Mouse (Mus musculus) CH12.LX (cell line): ENCODE measurements around the gene Hapln1. TPM values are rescaled to one million over a fixed set of nuclear protein-coding genes. Genes with fewer than 3 reads are reported as not detected.

Experiments used
- DNase-seq: peaks from one replicate; pipeline ENCODE4 v3.0.0-alpha.2; 2013; ENCODE audit errors: extremely low read depth
- H3K27ac ChIP-seq: 2 replicates; pipeline ENCODE4 v1.5.1; 2012; ENCODE audit warnings: low read depth, mild to moderate bottlenecking, control low read depth, moderate library complexity; ENCODE audit not compliant: insufficient read depth
- H3K27me3 ChIP-seq: replicated peaks from 2 replicates; pipeline ENCODE3; 2012; ENCODE audit warnings: inconsistent platforms
- H3K36me3 ChIP-seq, 2 experiments: replicated peaks in 1 of 2; 2 replicates each; pipeline versions ENCODE3 to v1.6.1; 2012; ENCODE audit warnings: inconsistent platforms in 1 of 2, low read length in 1 of 2, mild to moderate bottlenecking in 1 of 2, mixed read lengths in 1 of 2, moderate library complexity in 1 of 2; ENCODE audit not compliant: control insufficient read depth in 1 of 2, insufficient read depth in 1 of 2
- H3K4me1 ChIP-seq, 2 experiments: 2 replicates each; pipeline ENCODE4 v1.6.1; 2012; ENCODE audit warnings: inconsistent platforms in 1 of 2, moderate library complexity in 1 of 2; ENCODE audit not compliant: insufficient read depth in 2 of 2, control insufficient read depth in 1 of 2
- H3K4me2 ChIP-seq: 2 replicates; pipeline ENCODE4 v1.6.1; 2012; ENCODE audit warnings: low read depth, mild to moderate bottlenecking, control low read depth; ENCODE audit not compliant: poor library complexity, insufficient read depth, severe bottlenecking
- H3K4me3 ChIP-seq, 3 experiments: fragments of 150-350 bp in 1 of 3; sonication (generic) in 1 of 3; replicated peaks in 1 of 3; 2 replicates each; pipeline versions ENCODE3 to v1.5.1; 2011 to 2012; ENCODE audit warnings: low read depth in 2 of 3, low read length in 2 of 3, mild to moderate bottlenecking in 2 of 3, moderate library complexity in 2 of 3, control low read depth in 1 of 3, improper control_type of control experiment in 1 of 3, inconsistent platforms in 1 of 3, mixed read lengths in 1 of 3; ENCODE audit not compliant: poor library complexity in 1 of 3
- H3K79me2 ChIP-seq: replicated peaks from 2 replicates; pipeline ENCODE4 v1.6.1; 2012; ENCODE audit warnings: mild to moderate bottlenecking, moderate library complexity; ENCODE audit not compliant: control insufficient read depth, poor library complexity, insufficient read depth, severe bottlenecking; ENCODE audit errors: extremely low read depth
- H3K9ac ChIP-seq: 2 replicates; pipeline ENCODE4 v1.6.1; 2012; ENCODE audit warnings: low read depth, mild to moderate bottlenecking, control low read depth, moderate library complexity; ENCODE audit not compliant: insufficient read depth
- H3K9me3 ChIP-seq: replicated peaks from 2 replicates; pipeline ENCODE3; 2012; ENCODE audit warnings: low read length, inconsistent platforms, mixed read lengths
- BHLHE40 ChIP-seq: IDR thresholded peaks from 2 replicates; pipeline ENCODE4 v1.6.1; 2011; ENCODE audit warnings: mild to moderate bottlenecking, low read depth, low read length, improper control_type of control experiment
- CHD1 ChIP-seq: IDR thresholded peaks from 2 replicates; pipeline ENCODE4 v1.6.1; 2012; ENCODE audit warnings: low read depth, low read length, improper control_type of control experiment, inconsistent platforms
- CHD2 ChIP-seq: IDR thresholded peaks from 2 replicates; pipeline ENCODE4 v1.6.1; 2011; ENCODE audit warnings: low read length, improper control_type of control experiment
- CTCF ChIP-seq, 2 experiments: IDR thresholded peaks in 1 of 2; conservative IDR thresholded peaks in 1 of 2; 2 replicates each; pipeline ENCODE4 v1.5.1; 2011 to 2012; ENCODE audit warnings: low read depth in 2 of 2, low read length in 2 of 2, improper control_type of control experiment in 1 of 2, inconsistent platforms in 1 of 2, mild to moderate bottlenecking in 1 of 2, moderate library complexity in 1 of 2
- E2F4 ChIP-seq: IDR thresholded peaks from 2 replicates; pipeline ENCODE4 v1.6.1; 2011; ENCODE audit warnings: low read depth, low read length, improper control_type of control experiment; ENCODE audit not compliant: insufficient replicate concordance
- ELF1 ChIP-seq: IDR thresholded peaks from 2 replicates; pipeline ENCODE4 v1.6.1; 2014; ENCODE audit warnings: low read depth, mild to moderate bottlenecking, inconsistent platforms, low read length, improper control_type of control experiment
- EP300 ChIP-seq: IDR thresholded peaks from 2 replicates; pipeline ENCODE4 v1.6.1; 2011; ENCODE audit warnings: low read length, improper control_type of control experiment
- ETS1 ChIP-seq: conservative IDR thresholded peaks from 2 replicates; pipeline ENCODE4 v1.6.1; 2012; ENCODE audit warnings: low read depth, mild to moderate bottlenecking, inconsistent platforms, low read length, improper control_type of control experiment, moderate library complexity
- GABPA ChIP-seq: IDR thresholded peaks from 2 replicates; pipeline ENCODE4 v1.6.1; 2012; ENCODE audit warnings: low read depth, low read length, improper control_type of control experiment, inconsistent platforms; ENCODE audit not compliant: insufficient replicate concordance
- IRF4 ChIP-seq: IDR thresholded peaks from 2 replicates; pipeline ENCODE4 v1.6.1; 2014; ENCODE audit warnings: low read depth, mild to moderate bottlenecking, inconsistent platforms, low read length, improper control_type of control experiment
- JUND ChIP-seq: conservative IDR thresholded peaks from 2 replicates; pipeline ENCODE4 v1.6.1; 2011; ENCODE audit warnings: low read depth, low read length, improper control_type of control experiment
- KAT2A ChIP-seq: IDR thresholded peaks from 2 replicates; pipeline ENCODE4 v1.6.1; 2012; ENCODE audit warnings: low read length, improper control_type of control experiment, inconsistent platforms; ENCODE audit not compliant: insufficient replicate concordance
- MEF2A ChIP-seq: IDR thresholded peaks from 2 replicates; pipeline ENCODE4 v1.6.1; 2014; ENCODE audit warnings: low read depth, mild to moderate bottlenecking, inconsistent platforms, low read length, improper control_type of control experiment, borderline replicate concordance
- MXI1 ChIP-seq: IDR thresholded peaks from 2 replicates; pipeline ENCODE4 v1.6.1; 2011; ENCODE audit warnings: mild to moderate bottlenecking, low read depth, low read length, improper control_type of control experiment
- NRF1 ChIP-seq: IDR thresholded peaks from 2 replicates; pipeline ENCODE4 v1.6.1; 2014; ENCODE audit warnings: low read depth, mild to moderate bottlenecking, inconsistent platforms, low read length, improper control_type of control experiment, moderate library complexity
- POLR2A ChIP-seq: IDR thresholded peaks from 2 replicates; pipeline ENCODE4 v1.6.1; 2011; ENCODE audit warnings: low read depth, mild to moderate bottlenecking, improper control_type of control experiment, low read length
- RAD21 ChIP-seq: IDR thresholded peaks from 2 replicates; pipeline ENCODE4 v1.6.1; 2011; ENCODE audit warnings: low read depth, mild to moderate bottlenecking, low read length, improper control_type of control experiment, moderate library complexity
- RCOR1 ChIP-seq: conservative IDR thresholded peaks from 2 replicates; pipeline ENCODE4 v1.6.1; 2012; ENCODE audit warnings: low read depth, mild to moderate bottlenecking, inconsistent platforms, low read length, improper control_type of control experiment
- SMC3 ChIP-seq: IDR thresholded peaks from 2 replicates; pipeline ENCODE4 v1.6.1; 2011; ENCODE audit warnings: low read depth, low read length, improper control_type of control experiment
- TBP ChIP-seq: conservative IDR thresholded peaks from 2 replicates; pipeline ENCODE4 v1.6.1; 2011; ENCODE audit warnings: low read depth, low read length, improper control_type of control experiment
- USF1 ChIP-seq: IDR thresholded peaks from 2 replicates; pipeline ENCODE4 v1.6.1; 2014; ENCODE audit warnings: low read depth, mild to moderate bottlenecking, inconsistent platforms, low read length, improper control_type of control experiment
- USF2 ChIP-seq: conservative IDR thresholded peaks from 2 replicates; pipeline ENCODE4 v1.6.1; 2011; ENCODE audit warnings: low read depth, low read length, improper control_type of control experiment
- ZC3H11A ChIP-seq: IDR thresholded peaks from 2 replicates; pipeline ENCODE4 v1.6.1; 2012; ENCODE audit warnings: low read depth, mild to moderate bottlenecking, inconsistent platforms, low read length, improper control_type of control experiment
- ZKSCAN1 ChIP-seq: IDR thresholded peaks from 2 replicates; pipeline ENCODE4 v1.6.1; 2012; ENCODE audit warnings: low read depth, inconsistent platforms, low read length, improper control_type of control experiment, borderline replicate concordance
- ZMIZ1 ChIP-seq: IDR thresholded peaks from 2 replicates; pipeline ENCODE4 v1.6.1; 2012; ENCODE audit warnings: low read depth, mild to moderate bottlenecking, inconsistent platforms, low read length, improper control_type of control experiment
- dilution Hi-C: fragments of 300-500 bp; cut with MboI; formaldehyde crosslinking; loops from 2 replicates; pipeline ENCODE4 v1.14.3; 2020; ENCODE audit warnings: low sequenced_read_pairs; ENCODE audit not compliant: extremely low pct_unique_long_range_greater_than_20kb, extremely low pct_ligation_motif_present
- in situ Hi-C: fragments of 300-500 bp; cut with MboI; formaldehyde crosslinking; loops from 3 replicates; pipeline ENCODE4 v1.14.3; 2019; ENCODE audit warnings: low sequenced_read_pairs, low pct_ligation_motif_present, low pct_unique_long_range_greater_than_20kb, mixed read lengths
- polyA plus RNA-seq: library from polyadenylated mRNA; unstranded; fragments of >175 nt; gene quantifications from 2 replicates; pipeline ENCODE4 v1.2.1, GENCODE M21; 2012; ENCODE audit warnings: low read depth; ENCODE audit not compliant: insufficient read length
- total RNA-seq, 2 experiments: library from RNA; depleted of rRNA; stranded (reverse); fragments of 300-350 nt in 1 of 2; fragments of >200 nt in 1 of 2; gene quantifications; 2 replicates each; pipeline ENCODE4 v1.2.3; 2012 to 2014

The Hapln1 gene
- total and polyA plus RNA-seq, 3 experiments: 0.30 to 2.6 (median 0.46) TPM

DNA sequence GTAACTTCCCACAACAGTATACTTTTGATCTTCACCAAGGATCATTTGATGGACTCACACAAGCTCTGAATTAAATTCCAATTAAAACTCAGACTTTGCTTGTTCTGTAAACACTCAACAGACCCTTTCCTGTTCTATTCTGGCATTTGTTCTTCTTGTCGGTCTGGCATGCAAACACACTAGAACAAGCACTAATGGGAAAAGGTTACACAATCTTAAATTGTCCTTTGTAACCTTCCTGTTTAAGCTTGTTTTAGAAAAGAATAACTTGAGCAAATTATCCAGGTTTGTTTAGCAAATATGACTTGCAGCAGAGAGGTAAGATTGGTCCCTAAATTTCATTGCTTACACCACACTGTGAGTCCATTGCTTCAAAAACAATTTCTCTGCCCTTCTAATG is 113.2 kb downstream of the Hapln1 start:
- dilution Hi-C loops (no loop called here), in situ Hi-C loops (no loop called here)
- no peak for DNase-seq
- H3K9me3 ChIP-seq: no peaks in the 10 kb centered on the region
- no peak overlapping the region for H3K27ac ChIP-seq
- H3K27me3 ChIP-seq: no peaks in the 10 kb centered on the region
- no peak overlapping the region for H3K4me3 ChIP-seq
- no peaks in the 10 kb centered on the region for H3K79me2 ChIP-seq
- peaks cover 0 to 7% of the 10 kb centered on the region in 2 experiments; a peak in 2 of 4 replicates for H3K4me1 ChIP-seq
- H3K4me2 ChIP-seq: no peak overlapping the region
- TF ChIP-seq MEF2A (no peak), NRF1 (no peak), ZC3H11A (no peak), ZMIZ1 (no peak), ELF1 (no peak), CTCF (conservative IDR thresholded peaks at IDR 0.05 in 1 of 2, IDR thresholded peaks at IDR 0.05 in 1 of 2; ENCODE audit: low read depth in 2 of 2, low read length in 2 of 2) (no peak), POLR2A (no peak), E2F4 (no peak), JUND (no peak), EP300 (no peak), GABPA (no peak), CHD2 (no peak), SMC3 (no peak)
- no peaks in the 10 kb centered on the region for H3K36me3 ChIP-seq
- H3K9ac ChIP-seq: no peak overlapping the region

DNA sequence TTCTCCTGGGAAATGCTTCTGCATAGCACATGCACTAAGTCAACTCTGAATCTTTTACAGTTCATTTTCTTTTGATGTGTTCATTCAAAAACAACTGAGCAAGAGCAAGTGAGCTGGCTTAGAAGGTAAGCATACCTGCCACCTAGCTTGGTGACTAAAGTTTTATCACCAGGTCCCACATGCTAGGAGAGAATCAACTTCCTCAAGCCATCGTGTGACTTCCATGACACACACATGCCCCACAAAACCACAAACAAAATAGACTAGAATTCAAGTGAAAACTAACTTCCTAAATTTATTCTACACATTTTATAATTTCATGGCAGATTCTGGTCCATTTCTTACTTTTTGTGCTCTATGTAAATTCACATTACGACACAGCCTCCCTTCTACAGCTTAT is 113.7 kb downstream of the Hapln1 start:
- Histone ChIP-seq H3K27ac (no peak overlapping the region), H3K36me3 (no peaks in the 10 kb centered on the region), H3K4me2 (no peak overlapping the region), H3K4me1 (peaks cover 0 to 7% of the 10 kb centered on the region in 2 experiments; a peak in 2 of 4 replicates), H3K9me3 (no peaks in the 10 kb centered on the region), H3K9ac (no peak overlapping the region)
- TF ChIP-seq USF2 (no peak), BHLHE40 (no peak), ZC3H11A (no peak), RCOR1 (no peak)
- TF ChIP-seq, all 38 proteins: peak for 0
- Histone ChIP-seq H3K4me3 (no peak overlapping the region), H3K27me3 (no peaks in the 10 kb centered on the region), H3K79me2 (no peaks in the 10 kb centered on the region)
- no peak for DNase-seq
- dilution Hi-C loops (no loop called here), in situ Hi-C loops (no loop called here)

DNA sequence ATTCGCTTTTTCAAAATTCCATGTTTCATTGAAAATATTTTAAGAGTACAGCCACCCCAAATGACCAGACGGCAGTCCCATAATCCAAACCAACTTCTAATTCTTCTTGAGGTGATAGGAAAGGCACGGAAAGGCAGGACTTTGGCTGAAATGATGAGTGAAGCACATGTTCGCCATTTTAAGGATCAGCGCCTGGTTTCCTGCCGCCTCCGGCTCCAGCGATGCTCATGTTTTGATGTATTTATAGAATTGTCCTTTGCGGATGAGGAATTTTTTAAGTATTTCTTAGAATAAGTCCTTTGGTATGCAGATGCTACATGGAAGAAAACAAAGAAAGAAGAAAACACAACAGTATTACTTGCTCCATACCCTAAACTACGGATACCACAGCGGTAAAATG is 117.5 kb downstream of the Hapln1 start:
- dilution Hi-C loops: no loop called here
- Histone ChIP-seq H3K27me3 (no peaks in the 10 kb centered on the region), H3K4me3 (no peak overlapping the region), H3K9me3 (no peaks in the 10 kb centered on the region), H3K4me2 (no peak overlapping the region), H3K79me2 (no peaks in the 10 kb centered on the region), H3K36me3 (no peaks in the 10 kb centered on the region), H3K9ac (no peak overlapping the region), H3K4me1 (peaks cover 0 to 3% of the 10 kb centered on the region in 2 experiments; a peak in 1 of 4 replicates), H3K27ac (no peak overlapping the region)
- TF ChIP-seq KAT2A (no peak), SMC3 (no peak), MXI1 (no peak), USF1 (no peak), CTCF (conservative IDR thresholded peaks at IDR 0.05 in 1 of 2, IDR thresholded peaks at IDR 0.05 in 1 of 2; ENCODE audit: low read depth in 2 of 2, low read length in 2 of 2) (no peak), ZKSCAN1 (no peak), ETS1 (no peak), E2F4 (no peak), GABPA (no peak), NRF1 (no peak), TBP (no peak), RAD21 (no peak), IRF4 (no peak), CHD1 (no peak), BHLHE40 (no peak)
- no peak for DNase-seq
- in situ Hi-C loops: no loop called here
